Mouse (Mus musculus) mature B cell (primary cell): Measurements from ENCODE around the gene Thra.

Experiments used
- in situ Hi-C: fragments of 300-500 bp; cut with MboI; formaldehyde crosslinking; loops from 2 replicates; pipeline ENCODE4 v1.14.3; 2019

Thra gene

DNA sequence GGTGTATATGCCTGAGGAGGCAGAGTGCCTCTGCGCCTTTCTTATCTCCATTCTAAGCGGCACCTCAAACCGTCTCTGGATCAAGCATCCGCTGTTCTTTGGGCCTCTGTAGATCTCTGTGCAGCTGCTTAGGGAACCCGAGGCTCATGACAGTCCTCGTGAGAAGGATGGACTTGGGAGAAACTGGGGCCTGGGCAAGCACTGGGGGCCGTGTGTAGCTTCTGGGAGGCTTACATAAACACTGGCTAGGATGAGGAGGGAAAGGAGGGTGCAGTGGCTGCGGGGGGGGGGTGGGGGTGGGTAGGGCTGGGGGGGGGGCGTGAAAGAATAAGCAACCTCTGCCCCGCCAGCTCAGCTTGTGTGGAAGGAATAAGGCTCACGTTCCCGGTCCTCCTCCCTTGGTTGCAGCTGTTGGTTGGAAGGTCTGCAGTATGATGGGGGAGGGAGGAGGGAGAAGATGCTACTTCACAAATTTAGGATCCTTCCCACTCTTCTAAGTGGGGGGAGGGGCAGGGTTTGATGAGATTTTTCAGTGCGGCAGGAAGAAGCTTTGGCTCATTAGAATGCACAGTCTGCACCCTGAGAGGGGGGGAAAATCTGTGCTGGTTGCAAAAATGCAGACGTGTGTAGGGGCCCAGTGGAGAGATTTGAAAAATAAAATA lies 41.5 kb downstream of the Thra start:
- in situ Hi-C loops: loop anchor here (10.0 kb wide), 1 partner anchor 47 kb away; no protein-coding TSS in a partner anchor

DNA sequence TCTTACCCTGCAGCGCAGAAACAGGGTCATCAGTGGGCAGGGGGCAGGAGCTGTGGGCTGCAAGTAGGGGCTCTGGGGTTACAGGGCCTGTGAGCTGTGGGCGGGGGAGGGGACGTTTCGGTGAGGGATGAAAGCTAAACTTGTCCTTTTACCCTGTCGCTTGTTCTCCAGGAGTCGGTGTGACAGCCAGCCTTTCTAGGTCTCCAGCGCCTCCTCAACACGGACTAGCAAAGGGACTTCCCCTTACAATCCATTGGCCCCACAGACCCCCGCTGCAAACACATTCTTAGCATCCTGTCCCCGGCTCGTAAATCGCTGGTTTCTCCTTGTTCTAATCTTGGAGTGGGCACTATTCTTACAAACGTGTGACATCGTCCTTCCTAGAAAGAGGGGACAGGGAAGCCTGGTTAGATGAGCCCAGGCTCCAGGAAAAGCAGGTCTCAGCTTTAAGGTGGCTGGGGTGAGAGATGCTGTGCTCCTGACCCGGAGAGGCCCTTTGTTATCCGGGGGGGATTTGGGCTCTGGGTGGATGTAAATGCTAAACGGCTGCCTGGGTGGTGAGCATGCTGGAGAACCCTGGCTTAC lies 42.3 kb downstream of the Thra start:
- in situ Hi-C loops: loop anchor here (10.0 kb wide), 1 partner anchor 48 kb away; no protein-coding TSS in a partner anchor

DNA sequence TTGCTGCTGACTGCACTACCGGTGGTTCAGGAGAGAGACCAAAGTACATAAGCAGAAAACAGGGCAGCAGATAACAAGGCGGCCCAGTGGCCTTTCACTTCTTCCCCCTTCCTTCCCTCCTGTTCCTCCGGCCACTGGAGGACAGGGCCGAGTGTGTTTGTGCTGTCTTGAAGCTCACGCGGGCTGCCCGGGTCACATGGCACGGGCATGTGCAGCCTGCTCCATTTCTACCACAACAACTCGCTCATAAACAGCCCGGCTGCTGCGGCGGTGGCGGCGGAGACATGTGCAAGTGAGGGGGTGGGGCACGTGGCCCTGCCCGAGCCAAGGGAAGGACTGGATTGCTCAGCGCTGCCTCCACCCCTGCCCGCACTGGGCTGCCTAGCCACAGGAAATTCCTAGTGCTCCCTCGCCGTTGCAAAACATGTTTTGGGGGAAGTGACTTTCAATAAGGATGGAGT lies 42.8 kb downstream of the Thra start:
- in situ Hi-C loops: loop anchor here (10.0 kb wide), 1 partner anchor 48 kb away; no protein-coding TSS in a partner anchor

DNA sequence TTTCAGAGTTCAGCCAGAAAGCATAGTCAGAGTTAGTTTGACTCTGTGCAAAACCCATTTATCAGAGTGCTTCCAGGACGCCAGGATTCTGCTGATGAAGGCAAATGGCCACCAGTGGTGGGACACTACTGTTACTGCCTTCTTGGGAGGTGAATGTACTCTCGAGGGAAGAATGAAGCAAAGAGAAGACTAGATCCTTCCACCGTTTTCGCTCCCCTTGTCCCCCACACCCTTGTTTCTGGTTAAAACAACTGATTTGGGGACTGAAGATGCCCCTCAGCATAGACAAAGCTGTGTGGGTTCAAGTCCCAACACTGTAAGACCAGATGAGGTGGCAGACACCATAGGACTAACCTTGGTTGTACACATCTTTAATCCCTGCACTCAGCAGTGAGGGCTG lies 43.7 kb downstream of the Thra start:
- in situ Hi-C loops: loop anchor here (10.0 kb wide), 1 partner anchor 49 kb away; no protein-coding TSS in a partner anchor

DNA sequence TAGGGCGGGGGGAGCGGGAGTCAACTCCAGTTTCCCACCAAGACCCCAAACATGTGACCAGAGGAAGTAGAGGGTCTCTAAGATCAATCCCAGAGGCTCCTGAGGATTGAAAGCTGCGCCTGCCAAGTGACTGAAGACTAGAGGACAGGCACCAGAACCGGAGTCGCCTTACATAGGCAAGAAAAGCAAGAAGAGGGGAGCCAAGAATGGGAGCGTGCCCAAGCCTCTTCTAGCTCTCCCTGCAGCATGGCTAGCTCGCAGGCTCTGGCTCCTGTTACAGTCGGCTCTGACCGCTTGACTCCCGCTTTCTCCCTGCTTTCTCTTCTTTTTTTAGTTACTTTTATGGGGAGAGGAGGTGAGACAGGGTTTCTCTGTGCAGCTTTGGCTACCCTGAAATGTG lies 44.8 kb downstream of the Thra start:
- in situ Hi-C loops: loop anchor here (10.0 kb wide), 1 partner anchor 50 kb away; no protein-coding TSS in a partner anchor

DNA sequence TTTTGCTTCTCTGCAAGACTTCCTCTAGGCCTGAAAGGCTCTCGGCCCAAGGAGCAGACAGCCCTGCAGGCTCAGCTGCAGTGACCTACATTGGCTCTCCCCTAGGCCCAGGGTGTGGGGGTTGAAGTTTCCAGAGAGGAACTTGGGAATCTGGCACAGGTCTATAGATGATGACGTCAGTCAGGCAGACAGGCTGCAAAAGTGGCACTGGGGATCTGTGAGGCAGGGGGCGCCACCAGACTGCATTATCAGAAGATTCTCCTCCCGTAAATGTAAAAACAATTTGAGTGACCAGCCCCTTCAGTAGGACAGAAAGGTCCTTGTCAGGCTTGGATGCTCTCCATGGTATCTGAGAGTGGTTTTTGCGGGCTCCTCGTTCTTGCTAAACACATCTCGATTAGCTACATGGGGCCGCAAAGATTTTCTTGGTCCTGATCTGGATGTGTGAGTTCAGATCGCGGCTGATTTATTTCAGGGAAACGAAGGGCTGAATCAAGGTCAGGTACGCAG lies 45.4 kb downstream of the Thra start:
- in situ Hi-C loops: loop anchor here (10.0 kb wide), 1 partner anchor 51 kb away; no protein-coding TSS in a partner anchor

DNA sequence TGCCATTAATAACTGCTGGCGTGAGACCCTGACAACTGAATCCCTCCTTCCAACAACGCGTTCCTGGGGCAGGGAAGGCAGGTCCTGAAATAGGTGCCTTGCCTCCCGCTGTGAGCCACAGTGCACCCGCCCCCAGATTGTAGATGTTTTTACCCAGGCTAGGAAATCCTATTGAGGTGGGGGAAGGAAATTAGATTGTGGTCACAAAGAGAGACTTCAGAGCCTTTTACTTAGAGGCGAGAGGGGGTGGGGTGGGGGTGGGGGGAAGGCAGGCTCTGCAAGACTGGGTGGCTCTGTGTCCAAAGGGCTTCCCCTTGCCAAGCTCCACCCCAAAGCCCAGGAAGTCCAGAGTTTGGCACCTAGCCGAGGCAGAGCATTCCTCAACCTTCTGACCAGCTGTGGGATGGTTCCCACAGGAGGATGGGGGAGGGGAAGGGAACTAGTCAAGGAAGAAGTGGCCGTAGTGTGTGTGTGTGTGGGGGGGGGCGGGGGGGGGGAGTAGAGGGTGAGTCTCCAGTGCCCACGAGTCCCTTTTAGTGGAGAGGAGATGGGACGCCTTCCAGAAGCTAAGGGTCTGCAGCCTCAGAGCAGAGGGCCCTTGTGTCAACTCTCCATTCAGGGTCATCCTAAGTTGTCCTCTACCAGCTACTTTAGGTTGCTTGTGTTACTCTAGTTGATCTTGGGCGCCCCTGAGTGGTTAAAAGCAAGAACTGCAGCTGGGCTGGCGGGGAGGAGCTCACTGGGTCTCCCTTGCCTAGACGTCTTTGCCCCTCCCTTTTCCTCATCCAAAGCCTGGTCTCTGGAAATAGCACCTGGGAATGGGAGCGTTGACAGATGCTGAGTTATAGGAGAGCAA lies 46.1 kb downstream of the Thra start:
- in situ Hi-C loops: loop anchor here (10.0 kb wide), 1 partner anchor 52 kb away; no protein-coding TSS in a partner anchor

DNA sequence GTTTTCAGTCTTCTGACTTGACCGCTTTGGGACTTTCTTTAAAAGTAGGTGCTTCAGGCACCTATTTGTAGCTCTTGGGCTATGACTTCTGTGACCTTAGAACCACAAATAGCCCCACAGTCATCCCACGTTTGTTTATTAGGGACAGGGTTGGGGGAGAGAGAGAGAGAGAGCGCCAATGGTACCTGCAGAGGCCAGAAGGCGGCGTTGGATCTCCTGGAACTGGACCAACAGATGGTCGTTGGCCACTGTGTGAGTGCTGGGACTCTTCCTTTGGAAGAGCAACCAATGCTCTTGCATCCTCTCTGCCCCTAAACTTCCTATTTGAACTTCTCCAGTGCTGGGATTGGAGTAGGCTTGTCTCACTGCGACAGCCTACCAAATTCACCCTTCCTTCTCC lies 46.8 kb downstream of the Thra start:
- in situ Hi-C loops: loop anchor here (10.0 kb wide), 1 partner anchor 52 kb away; no protein-coding TSS in a partner anchor

DNA sequence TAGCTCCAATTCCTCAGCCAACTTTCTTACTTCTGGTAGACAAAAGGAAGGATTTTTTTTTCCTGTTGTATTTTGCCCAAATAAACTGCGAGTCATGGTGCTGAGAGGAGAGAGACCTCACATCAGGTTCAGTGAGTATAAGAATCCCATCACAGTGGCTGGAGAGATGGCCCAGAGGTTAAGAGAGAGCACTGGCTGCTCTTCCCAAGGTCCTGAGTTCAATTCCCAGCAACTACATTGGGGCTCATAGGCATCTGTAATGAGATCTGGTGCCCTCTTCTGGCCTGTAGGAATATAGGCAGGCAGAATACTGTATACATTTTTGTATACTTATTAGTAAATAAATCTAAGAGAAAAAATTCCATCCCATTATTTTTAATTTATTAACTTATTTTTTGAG lies 47.3 kb downstream of the Thra start:
- in situ Hi-C loops: loop anchor here (10.0 kb wide), 1 partner anchor 53 kb away; no protein-coding TSS in a partner anchor

DNA sequence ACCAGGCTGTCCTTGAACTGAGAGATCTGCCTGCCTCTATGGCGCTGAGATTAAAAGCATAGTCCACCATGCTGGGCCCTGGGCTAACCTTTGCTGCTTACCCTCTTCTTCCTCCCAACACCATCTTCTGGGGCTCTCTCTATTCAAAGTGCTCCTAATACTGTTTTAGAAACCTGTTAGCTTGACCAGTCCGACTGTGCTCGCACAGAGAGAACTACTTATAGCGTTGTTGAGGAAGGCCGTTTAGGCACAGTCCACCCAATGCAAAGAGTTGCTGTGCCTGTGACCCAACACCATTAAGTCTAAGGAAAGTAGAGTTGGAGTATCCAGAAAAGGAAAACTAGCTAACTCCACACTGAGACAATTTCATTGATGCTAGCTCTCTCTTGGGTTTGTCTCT lies 47.7 kb downstream of the Thra start:
- in situ Hi-C loops: loop anchor here (10.0 kb wide), 1 partner anchor 53 kb away; no protein-coding TSS in a partner anchor

DNA sequence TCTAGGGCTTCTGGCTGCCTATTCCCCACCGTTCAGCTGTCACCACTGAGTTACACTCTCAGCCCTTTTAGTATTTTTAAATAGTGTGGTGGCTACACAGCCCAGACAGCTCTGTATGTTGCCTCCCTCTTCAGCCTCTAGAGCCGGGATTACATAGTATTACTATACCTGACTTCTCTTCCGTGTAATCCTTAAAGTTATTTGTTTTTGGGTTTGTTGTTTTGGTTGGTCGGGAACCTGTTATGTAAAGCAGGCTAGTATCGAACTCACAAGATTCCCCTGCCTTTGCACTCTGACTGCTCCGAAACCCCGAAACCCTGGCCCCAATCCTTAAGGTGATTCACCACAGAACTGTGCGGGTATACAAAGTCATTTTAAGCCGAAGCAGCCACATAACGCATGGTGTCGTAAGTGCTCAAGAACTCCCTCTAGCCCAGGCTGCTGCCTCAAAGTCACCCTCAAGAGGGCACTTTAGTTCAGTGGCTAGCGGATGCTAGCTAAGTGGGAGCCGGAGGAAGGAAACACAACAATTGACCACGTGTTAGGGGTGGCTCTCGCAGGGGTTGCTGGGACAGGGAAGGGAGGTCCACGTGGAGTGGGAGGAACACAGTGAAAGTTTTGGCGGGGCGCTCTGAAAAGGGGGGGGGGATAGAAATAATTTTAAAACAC lies 48.2 kb downstream of the Thra start:
- in situ Hi-C loops: loop anchor here (10.0 kb wide), 1 partner anchor 54 kb away; no protein-coding TSS in a partner anchor

DNA sequence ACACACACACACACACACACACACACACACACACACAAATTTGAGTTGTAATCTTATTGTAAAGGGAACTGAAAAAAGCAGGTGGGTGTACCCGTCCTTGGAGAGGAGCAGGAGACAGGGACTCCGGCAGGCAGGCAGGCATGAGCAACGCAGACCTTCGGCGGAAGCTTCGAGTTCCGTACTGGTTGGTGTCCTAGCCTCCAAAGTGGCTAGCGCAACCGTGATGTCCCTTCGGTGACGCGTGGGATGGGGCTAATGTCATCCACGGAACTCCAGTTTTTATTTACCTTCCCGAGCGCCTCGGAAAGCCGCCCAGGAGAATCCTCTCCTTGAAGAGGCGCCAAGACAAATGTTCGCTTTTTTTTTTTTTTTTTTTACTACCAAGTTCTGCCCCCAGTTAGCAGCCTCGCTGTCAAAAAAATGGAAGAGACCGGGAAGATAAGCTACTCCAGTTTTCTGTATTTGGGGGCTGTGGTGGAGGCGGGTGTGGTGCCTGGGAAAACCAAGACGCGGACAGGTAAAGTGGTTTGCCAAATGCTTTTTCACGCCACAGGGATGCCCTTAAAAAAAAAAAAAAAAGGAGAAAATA lies 48.9 kb downstream of the Thra start:
- in situ Hi-C loops: loop anchor here (10.0 kb wide), 1 partner anchor 55 kb away; no protein-coding TSS in a partner anchor

DNA sequence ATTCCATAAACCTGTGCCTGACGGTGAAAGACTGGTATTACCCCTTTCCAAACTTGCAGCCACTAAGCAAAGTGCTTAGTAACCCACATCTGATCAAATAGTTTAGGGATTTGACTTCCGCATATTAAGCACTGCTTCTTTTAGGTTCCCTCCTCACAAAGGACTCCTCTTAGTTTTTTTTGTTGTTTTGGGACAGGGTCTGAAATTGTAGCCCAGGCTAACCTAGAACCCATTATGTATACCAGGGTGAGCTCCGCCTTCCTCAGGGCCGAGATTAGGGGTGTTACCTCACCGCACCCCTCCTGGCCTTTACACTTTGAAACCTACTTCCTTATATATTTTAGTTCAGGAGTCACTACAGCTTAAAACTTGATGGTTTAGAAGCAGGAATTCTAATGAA lies 49.4 kb downstream of the Thra start:
- in situ Hi-C loops: loop anchor here (10.0 kb wide), 1 partner anchor 55 kb away; no protein-coding TSS in a partner anchor

DNA sequence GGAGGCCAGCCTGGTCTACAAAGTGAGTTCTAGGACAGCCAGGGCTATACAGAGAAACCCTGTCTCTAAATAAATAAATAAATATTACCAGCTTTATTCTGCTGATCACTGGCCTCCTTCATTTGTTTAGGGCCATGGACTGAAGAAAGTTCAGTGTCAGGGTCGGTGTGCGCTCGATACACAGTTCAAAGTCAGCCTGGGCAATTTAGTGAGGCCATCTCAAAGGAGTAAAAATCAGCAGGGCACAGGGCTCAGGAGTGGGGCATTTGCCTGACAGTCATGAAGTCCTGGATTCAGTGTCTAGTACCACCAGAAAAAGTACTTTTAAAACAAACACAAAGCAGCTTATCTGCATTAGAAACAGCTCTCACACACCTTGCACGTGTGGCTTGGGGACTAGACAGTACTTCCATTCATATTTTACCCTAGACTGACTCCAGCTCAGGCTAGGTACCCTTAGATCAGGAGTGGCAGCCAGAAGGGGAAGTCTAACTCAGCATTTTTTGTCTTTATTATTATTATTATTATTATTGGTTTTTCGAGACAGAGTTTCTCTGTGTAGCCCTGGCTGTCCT lies 50.3 kb downstream of the Thra start:
- in situ Hi-C loops: no loop called here

DNA sequence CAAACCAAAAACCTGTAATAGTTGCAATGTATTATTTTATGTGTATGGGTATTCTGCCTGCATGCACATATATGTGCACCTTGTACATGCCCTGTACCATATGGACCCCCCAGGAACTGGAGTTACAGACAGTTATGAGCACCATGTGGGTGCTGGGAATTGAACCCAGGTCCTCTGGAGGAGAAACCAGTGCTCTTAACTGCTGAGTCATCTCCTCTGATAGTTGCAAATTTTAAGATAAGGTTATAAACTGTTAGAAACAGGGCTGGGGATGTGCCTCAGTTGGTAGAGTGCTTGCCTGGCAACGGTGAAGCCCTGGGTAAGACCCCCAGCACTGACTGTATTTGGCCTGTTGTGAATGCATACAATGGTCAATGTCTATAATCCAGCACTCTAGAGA lies 51.0 kb downstream of the Thra start:
- in situ Hi-C loops: no loop called here

DNA sequence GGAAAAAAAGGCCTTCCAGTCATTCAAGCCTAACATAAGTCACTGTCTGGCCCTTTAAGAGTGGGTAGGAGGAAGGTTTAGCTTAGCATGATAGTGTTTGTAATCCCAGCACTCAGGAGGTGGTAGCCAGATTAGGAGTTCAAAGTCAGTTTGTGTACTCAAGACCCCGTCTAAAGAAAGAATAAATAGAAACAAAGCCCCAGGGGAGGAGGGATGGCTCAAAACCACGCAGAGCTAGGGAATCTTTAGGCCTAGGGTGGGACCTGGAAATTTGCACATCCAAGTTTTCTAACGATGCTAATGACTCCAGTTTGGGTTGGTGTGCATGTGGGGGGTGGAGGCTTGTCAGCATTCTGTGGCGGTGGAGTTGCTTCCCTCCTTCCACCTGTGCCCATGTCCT lies 51.6 kb downstream of the Thra start:
- in situ Hi-C loops: no loop called here

DNA sequence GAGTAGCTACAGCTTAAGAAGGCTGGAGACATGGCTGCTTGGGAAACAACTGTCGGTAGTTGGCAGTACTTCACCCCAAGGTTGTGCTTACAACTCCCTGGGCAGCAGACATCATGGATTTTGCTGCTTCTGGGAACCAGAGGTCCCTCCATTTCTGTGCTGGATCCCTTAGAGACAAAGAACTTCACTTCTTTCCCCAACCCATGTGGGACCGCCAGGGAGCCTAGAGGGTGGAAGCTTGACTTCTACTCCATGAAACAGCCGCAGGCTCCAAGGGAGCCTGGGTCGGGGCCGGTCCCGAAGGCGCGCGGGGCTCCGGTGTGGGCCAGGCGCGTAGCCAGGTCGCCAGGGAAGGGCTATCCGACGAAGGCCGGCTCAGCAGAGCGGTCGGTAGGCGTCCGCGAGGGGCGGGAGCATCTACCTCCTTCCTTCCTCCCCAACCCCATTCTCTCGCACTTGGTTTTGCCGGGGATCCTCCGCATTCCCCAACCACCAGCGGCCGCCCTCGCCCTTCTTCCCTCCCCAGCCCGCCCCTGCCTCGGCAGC lies 54.1 kb downstream of the Thra start:
- in situ Hi-C loops: no loop called here

DNA sequence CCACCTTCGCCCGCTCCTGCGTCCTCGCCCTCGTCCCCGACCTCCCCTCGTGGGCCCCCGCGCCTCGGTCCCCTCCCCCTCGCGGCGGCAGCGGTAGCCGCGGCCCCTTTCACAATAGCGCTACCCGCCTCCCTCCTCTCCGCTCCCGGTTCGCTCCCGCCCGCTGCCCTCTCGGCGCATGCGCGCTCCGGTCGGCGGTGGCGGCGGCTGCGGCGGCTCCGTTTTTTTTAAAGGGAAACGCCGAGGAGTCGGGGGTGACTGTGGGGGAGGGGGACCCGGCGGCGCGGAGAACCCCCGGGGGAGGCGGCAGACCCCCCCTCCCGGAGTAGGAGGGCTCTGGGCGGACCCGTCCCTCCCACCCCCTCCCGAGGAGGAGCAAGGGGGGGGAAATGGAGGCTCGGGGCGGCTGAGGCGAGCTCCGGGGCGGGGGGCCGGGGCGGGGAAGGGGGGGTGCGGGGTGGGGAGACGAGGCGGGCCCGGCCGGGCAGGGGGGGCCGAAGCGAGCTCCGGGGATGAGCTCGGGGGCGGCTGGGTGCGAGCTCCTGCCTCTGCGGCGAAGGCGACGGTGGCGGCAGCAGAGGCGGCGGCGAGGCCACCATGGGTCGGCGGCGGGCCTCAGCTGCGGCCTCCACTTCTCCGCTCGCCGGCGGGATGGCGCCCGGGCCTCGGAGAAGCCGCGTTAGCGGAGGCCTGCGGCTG lies 54.7 kb downstream of the Thra start, which contains the start of gene Msl1:
Gene Msl1 (plus strand): TSS at position 502 of the 699 bp plus-strand sequence.
- in situ Hi-C loops: no loop called here
